Mouse (Mus musculus) thymus, adult 2 months (tissue): ENCODE data around the gene Agbl1.

Experiments
- CTCF ChIP-seq: fragments of 200-500 bp; IDR thresholded peaks from 2 replicates; pipeline ENCODE4 v1.5.1; 2012; ENCODE audit warnings: mild to moderate bottlenecking, control low read depth, low read length, moderate library complexity, borderline replicate concordance; ENCODE audit not compliant: control insufficient read depth, poor library complexity, insufficient read depth; ENCODE audit errors: extremely low read depth
- POLR2A ChIP-seq: fragments of 200-500 bp; IDR thresholded peaks from 2 replicates; pipeline ENCODE4 v1.6.1; 2012; ENCODE audit warnings: mild to moderate bottlenecking, low read length, control low read depth, moderate library complexity; ENCODE audit not compliant: control insufficient read depth, poor library complexity, insufficient read depth; ENCODE audit errors: extremely low read depth

GRCm38 (mm10) chr7:76790041-76790440, 560.4 kb downstream of the Agbl1 start:
- TF ChIP-seq CTCF, result no peak
- no peak for TF ChIP-seq POLR2A
